Mouse (Mus musculus): ENCODE measurements at regions not wholly inside any gene's neighbourhood (a gene's known extent, or its start where the extent isn't known, plus 50 kb on each side); places are given as distances from the start of the nearest gene placed in this dataset.

DNA sequence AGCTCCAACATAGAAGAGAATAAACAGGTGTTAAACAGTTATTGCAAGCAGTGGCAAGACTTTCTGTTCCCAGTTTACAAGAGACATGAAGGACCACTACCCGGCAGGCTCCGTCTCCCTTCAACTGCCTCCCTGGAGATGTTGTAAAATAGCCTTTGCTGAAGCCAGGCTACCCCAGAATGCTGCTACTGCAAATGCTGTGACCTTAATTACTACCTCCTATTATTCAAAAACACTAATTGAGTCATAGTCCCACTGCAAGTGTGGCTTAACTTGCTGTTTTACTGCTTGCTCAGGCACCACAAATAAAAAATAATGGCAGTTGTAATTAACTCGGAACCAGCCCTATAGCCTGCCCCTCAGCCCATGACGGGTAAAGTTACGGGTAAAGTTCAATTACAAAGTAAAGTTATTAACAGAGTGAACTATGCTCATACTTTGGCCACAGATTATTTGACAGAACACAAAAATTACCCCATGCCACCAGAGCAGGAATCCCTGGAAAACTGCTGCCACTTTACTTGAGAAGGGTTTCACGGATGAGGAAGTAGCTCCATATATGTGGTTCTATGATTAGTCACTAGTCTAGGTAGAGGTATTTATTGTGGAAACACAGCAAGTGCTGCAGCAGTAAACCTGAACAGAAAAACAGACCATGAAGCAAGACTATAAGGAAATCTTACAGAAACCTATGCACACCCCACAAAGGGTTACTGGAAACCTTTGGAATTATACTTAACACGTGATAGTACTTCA, 267.6 kb downstream of the Rnf152 start:
- TF ChIP-seq POLR2A (IDR thresholded peaks at IDR 0.05; ENCODE audit: borderline replicate concordance, low read depth, low read length): no peak
- no peak for TF ChIP-seq CTCF (IDR thresholded peaks at IDR 0.05; ENCODE audit: low read depth, low read length)
